Mouse (Mus musculus) cerebellum, adult 2 months (tissue): ENCODE results near the gene H60b. TPM values are rescaled to one million over a fixed set of nuclear protein-coding genes. Genes with fewer than 3 reads are reported as not detected.
A peak's percentile ranks its signal among the peaks of the same experiment; 100 is the strongest.
"Not testable (repeated sequence)": the region's sequence is repeated elsewhere in the genome, so short reads cannot be mapped to it uniquely, and the experiment has no call there.

Experiments
- DNase-seq, 2 experiments: peaks; one replicate each; pipeline ENCODE4 v3.0.0; 2021
- H3K27ac ChIP-seq: fragments of 200-500 bp; 2 replicates; pipeline ENCODE4 v1.5.1; 2012; ENCODE audit warnings: low read length, control low read depth, inconsistent platforms; ENCODE audit not compliant: insufficient read depth
- H3K27me3 ChIP-seq: fragments of 200-500 bp; 2 replicates; pipeline ENCODE4 v1.6.1; 2012; ENCODE audit warnings: inconsistent platforms, mild to moderate bottlenecking, low read length, moderate library complexity; ENCODE audit not compliant: control insufficient read depth, insufficient read depth
- H3K4me1 ChIP-seq: fragments of 200-500 bp; 2 replicates; pipeline ENCODE4 v1.6.1; 2011; ENCODE audit warnings: low read length; ENCODE audit not compliant: control insufficient read depth, insufficient read depth
- H3K4me3 ChIP-seq: fragments of 200-500 bp; replicated peaks from 2 replicates; pipeline ENCODE3; 2011; ENCODE audit warnings: mild to moderate bottlenecking, low read depth, low read length, control low read depth; ENCODE audit not compliant: insufficient read depth
- CTCF ChIP-seq: fragments of 200-500 bp; IDR thresholded peaks from 2 replicates; pipeline ENCODE4 v1.5.1; 2011; ENCODE audit warnings: low read depth, mild to moderate bottlenecking, control low read depth, low read length, moderate library complexity, borderline replicate concordance; ENCODE audit not compliant: insufficient read depth
- POLR2A ChIP-seq: fragments of 200-500 bp; IDR thresholded peaks from 2 replicates; pipeline ENCODE4 v1.6.1; 2011; ENCODE audit warnings: low read length, control low read depth, borderline replicate concordance; ENCODE audit not compliant: insufficient read depth
- WGBS: fragments of 180-500 bp; shearing (Covaris S2); methylation state at CpG from one replicate; pipeline ENCODE4 v1.1.7; 2018; 5-methylcytosine and 5-hydroxymethylcytosine counted together
- polyA plus RNA-seq: library from polyadenylated mRNA; depleted of rRNA; stranded (reverse); fragments of >200 nt; gene quantifications from 2 replicates; pipeline ENCODE4 v1.2.3, GENCODE M21; 2012; rRNA removed

The H60b gene
- polyA plus RNA-seq = 0.21 and 0.38 TPM in 2 replicates

- WGBS = 2% methylated on average over 48 of the region's 48 CpGs
- not testable (repeated sequence) for DNase-seq, H3K27me3 ChIP-seq, H3K4me1 ChIP-seq, H3K27ac ChIP-seq, H3K4me3 ChIP-seq
Measured at GRCm38 (mm10) chr10:22158310-22158999, at the start of gene H60b, which contains the start of gene Raet1e. H60b (plus strand) TSS chr10:22158586. Raet1e (plus strand) TSS chr10:22158569.

- H3K4me3 ChIP-seq = peak overlapping the region; percentile 49
- WGBS = 3% methylated on average over 19 of the region's 19 CpGs
- no peaks in the 10 kb centered on the region for H3K4me1 ChIP-seq
- no peaks in the 10 kb centered on the region for H3K27me3 ChIP-seq
- no peak overlapping the region for H3K27ac ChIP-seq
- peak; percentile 53; the same call in 1 of the 2 replicates for TF ChIP-seq CTCF
- no peak for TF ChIP-seq POLR2A
- peak; percentile 55 to 70 for DNase-seq
Measured at GRCm38 (mm10) chr10:22140665-22141280, 17.6 kb upstream of the H60b start.

GRCm38 (mm10) chr10:22142194-22142593 lies 16.2 kb upstream of the H60b start:
- not testable (repeated sequence) for H3K27ac ChIP-seq, H3K4me3 ChIP-seq, DNase-seq, H3K27me3 ChIP-seq, H3K4me1 ChIP-seq
- 84% methylated on average over 1 of the region's 1 CpGs for WGBS

GRCm38 (mm10) chr10:22142926-22143325 lies 15.5 kb upstream of the H60b start:
- Histone ChIP-seq H3K4me1 (no peaks in the 10 kb centered on the region), H3K4me3 (no peak overlapping the region), H3K27me3 (no peaks in the 10 kb centered on the region), H3K27ac (no peak overlapping the region)
- WGBS = 71% methylated on average over 5 of the region's 5 CpGs
- DNase-seq = no peak
- TF ChIP-seq CTCF (no peak), POLR2A (no peak)

GRCm38 (mm10) chr10:22148441-22149072 lies 9.8 kb upstream of the H60b start:
- under 1% methylated on average over 45 of the region's 50 CpGs for WGBS
- Histone ChIP-seq H3K4me1 (no peaks in the 10 kb centered on the region), H3K4me3 (peak overlapping the region; percentile 72), H3K27me3 (peaks cover 8% of the 10 kb centered on the region; the same call in 1 of the 2 replicates), H3K27ac (no peak overlapping the region)
- peak; percentile 43 to 56 for DNase-seq
- peak; percentile 25; the same call in 1 of the 2 replicates for TF ChIP-seq CTCF
- no peak for TF ChIP-seq POLR2A

- peaks cover 8% of the 10 kb centered on the region; the same call in 1 of the 2 replicates for H3K27me3 ChIP-seq
- peak in 1 of 2 experiments; percentile 50 for DNase-seq
- TF ChIP-seq CTCF (no peak), POLR2A (no peak)
- H3K27ac ChIP-seq = no peak within 1 kb of the TSS
- no peaks in the 10 kb centered on the region for H3K4me1 ChIP-seq
- peak within 1 kb of the TSS; percentile 72 for H3K4me3 ChIP-seq
- under 1% methylated on average over 37 of the region's 37 CpGs for WGBS
Measured at GRCm38 (mm10) chr10:22149073-22149690, 9.2 kb upstream of the H60b start, which contains the start of gene E030030I06Rik. E030030I06Rik (minus strand) TSS chr10:22149270.

DNA sequence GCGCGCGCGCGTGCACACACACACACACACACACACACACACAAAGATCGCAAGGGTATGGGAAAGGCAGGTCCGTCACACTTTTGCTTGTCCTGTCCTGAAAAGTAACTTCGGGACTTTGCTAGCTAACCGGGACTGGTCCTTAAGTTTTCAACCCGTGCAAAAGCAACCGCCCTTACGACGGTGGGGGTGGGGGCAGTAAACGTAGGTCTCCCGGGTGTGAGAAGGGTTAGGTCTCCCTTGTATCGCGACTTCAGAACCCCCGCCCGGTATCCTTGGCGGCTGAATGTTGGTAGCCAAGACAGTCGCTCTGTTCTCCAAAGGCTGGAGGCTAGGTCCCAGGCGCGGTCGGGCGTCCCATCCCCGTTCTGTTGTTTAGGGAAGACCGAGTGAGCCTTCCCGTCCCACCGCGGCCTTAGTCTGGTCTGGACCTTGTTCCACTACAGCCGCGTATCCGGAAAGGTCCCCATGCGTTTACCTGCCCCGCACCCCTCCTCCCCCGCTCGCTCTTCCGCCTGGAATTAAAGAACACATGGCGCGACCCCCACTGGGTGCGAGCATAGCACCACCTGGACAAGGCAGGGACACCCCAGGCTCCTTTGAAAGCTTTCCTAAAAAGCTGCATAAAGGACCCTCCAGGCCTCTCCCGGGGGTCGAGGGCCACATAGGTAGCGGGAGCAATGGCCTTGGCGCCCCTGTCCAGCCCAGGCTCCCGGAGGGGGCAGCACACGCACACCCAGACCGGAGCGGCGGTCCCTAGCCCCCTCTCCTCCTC lies 8.5 kb upstream of the H60b start:
- DNase-seq = no peak
- Histone ChIP-seq H3K27me3 (peaks cover 8% of the 10 kb centered on the region; the same call in 1 of the 2 replicates), H3K27ac (no peak overlapping the region), H3K4me1 (no peaks in the 10 kb centered on the region), H3K4me3 (peak overlapping the region; percentile 72)
- under 1% methylated on average over 50 of the region's 50 CpGs for WGBS
- TF ChIP-seq POLR2A (no peak), CTCF (no peak)
